Mouse (Mus musculus) neural tube, embryonic 15.5 days (tissue): ENCODE data around the gene Mta2. TPM values are rescaled to one million over a fixed set of nuclear protein-coding genes. Genes with fewer than 3 reads are reported as not detected.
A peak's percentile ranks its signal among the peaks of the same experiment; 100 is the strongest.

Experiments used
- ATAC-seq: fragments of 200-750 bp; cut with Nextera tagmentation; 2 replicates; pipeline ENCODE4 v1.8.0; 2017; ENCODE audit warnings: mild to moderate bottlenecking, moderate TSS enrichment, moderate library complexity; ENCODE audit not compliant: low FRiP score
- H3K27ac ChIP-seq: fragments of 300-500 bp; sonication (generic); replicated peaks from 2 replicates; pipeline ENCODE4 v1.5.1; 2015; ENCODE audit warnings: mild to moderate bottlenecking, inconsistent platforms
- H3K27me3 ChIP-seq: fragments of 300-500 bp; sonication (generic); replicated peaks from 2 replicates; pipeline ENCODE4 v1.6.1; 2015; ENCODE audit warnings: inconsistent platforms
- H3K36me3 ChIP-seq: fragments of 300-500 bp; sonication (generic); 2 replicates; pipeline ENCODE4 v1.6.1; 2015; ENCODE audit warnings: inconsistent platforms
- H3K4me1 ChIP-seq: fragments of 300-500 bp; sonication (generic); 2 replicates; pipeline ENCODE4 v1.6.1; 2015; ENCODE audit warnings: inconsistent platforms
- H3K4me2 ChIP-seq: fragments of 300-500 bp; sonication (generic); 2 replicates; pipeline ENCODE4 v1.6.1; 2015; ENCODE audit warnings: inconsistent platforms, mild to moderate bottlenecking, moderate library complexity
- H3K4me3 ChIP-seq: fragments of 300-500 bp; sonication (generic); replicated peaks from 2 replicates; pipeline ENCODE4 v1.5.1; 2015; ENCODE audit warnings: mild to moderate bottlenecking, inconsistent platforms
- H3K9ac ChIP-seq: fragments of 300-500 bp; sonication (generic); replicated peaks from 2 replicates; pipeline ENCODE4 v1.6.1; 2015; ENCODE audit warnings: mild to moderate bottlenecking, inconsistent platforms
- H3K9me3 ChIP-seq: fragments of 300-500 bp; sonication (generic); replicated peaks from 2 replicates; pipeline ENCODE4 v1.6.1; 2016; ENCODE audit warnings: inconsistent platforms
- WGBS: fragments of 180-500 bp; shearing (Covaris S2); methylation state at CpG from one replicate; pipeline ENCODE4 v1.1.7; 2015; ENCODE audit warnings: mixed read lengths; 5-methylcytosine and 5-hydroxymethylcytosine counted together
- polyA plus RNA-seq: library from polyadenylated mRNA; unstranded; fragments of >200 nt; fragmentation: Nextera tagmentation; extraction: Ambion mirVana; gene quantifications from 2 replicates; pipeline ENCODE4 v1.2.1, GENCODE M21; 2015

Gene Mta2
- polyA plus RNA-seq, 1 experiment from 2014 or later = 94.8 TPM

GRCm38 (mm10) chr19:8975491-8975890 is 33.8 kb downstream of the Mta2 start:
- H3K4me2 ChIP-seq = no peak overlapping the region
- H3K9ac ChIP-seq = no peak overlapping the region
- H3K4me1 ChIP-seq = 0 out of 2 replicates have a peak, but pooled peaks cover 4% of the 10 kb centered on the region
- no peaks in the 10 kb centered on the region for H3K27me3 ChIP-seq
- ATAC-seq = no peak
- H3K36me3 ChIP-seq = peaks cover 94% of the 10 kb centered on the region
- 100% methylated on average over 2 of the region's 2 CpGs for WGBS
- H3K4me3 ChIP-seq = no peak overlapping the region
- no peak overlapping the region for H3K27ac ChIP-seq
- H3K9me3 ChIP-seq = no peaks in the 10 kb centered on the region

GRCm38 (mm10) chr19:8976535-8976934 is 34.9 kb downstream of the Mta2 start:
- Histone ChIP-seq H3K4me3 (no peak overlapping the region), H3K27ac (no peak overlapping the region), H3K9me3 (no peaks in the 10 kb centered on the region), H3K4me1 (0 out of 2 replicates have a peak, but pooled peaks cover 6% of the 10 kb centered on the region), H3K9ac (no peak overlapping the region), H3K36me3 (peaks cover 86% of the 10 kb centered on the region), H3K4me2 (no peak overlapping the region), H3K27me3 (no peaks in the 10 kb centered on the region)
- WGBS = 55% methylated on average over 3 of the region's 3 CpGs
- ATAC-seq = peak; percentile 65; the same call in 1 of the 2 replicates

- no peak overlapping the region for H3K9ac ChIP-seq
- 44% methylated on average over 5 of the region's 5 CpGs for WGBS
- no peak overlapping the region for H3K4me2 ChIP-seq
- no peak overlapping the region for H3K4me3 ChIP-seq
- H3K27ac ChIP-seq = no peak overlapping the region
- no peak for ATAC-seq
- H3K36me3 ChIP-seq = peaks cover 45% of the 10 kb centered on the region
- H3K4me1 ChIP-seq = peaks cover 40% of the 10 kb centered on the region
- no peaks in the 10 kb centered on the region for H3K27me3 ChIP-seq
- no peaks in the 10 kb centered on the region for H3K9me3 ChIP-seq
Observed at GRCm38 (mm10) chr19:8980771-8981170, 39.1 kb downstream of the Mta2 start.

- no peak overlapping the region for H3K27ac ChIP-seq
- H3K4me3 ChIP-seq = no peak overlapping the region
- H3K9me3 ChIP-seq = no peaks in the 10 kb centered on the region
- no peaks in the 10 kb centered on the region; the same call in 1 of the 2 replicates for H3K27me3 ChIP-seq
- ATAC-seq = no peak
- no peak overlapping the region for H3K4me2 ChIP-seq
- no peak overlapping the region for H3K9ac ChIP-seq
- peaks cover 44% of the 10 kb centered on the region for H3K4me1 ChIP-seq
- 59% methylated on average over 2 of the region's 2 CpGs for WGBS
- peaks cover 40% of the 10 kb centered on the region for H3K36me3 ChIP-seq
Observed at GRCm38 (mm10) chr19:8981450-8982168, 39.9 kb downstream of the Mta2 start.

DNA sequence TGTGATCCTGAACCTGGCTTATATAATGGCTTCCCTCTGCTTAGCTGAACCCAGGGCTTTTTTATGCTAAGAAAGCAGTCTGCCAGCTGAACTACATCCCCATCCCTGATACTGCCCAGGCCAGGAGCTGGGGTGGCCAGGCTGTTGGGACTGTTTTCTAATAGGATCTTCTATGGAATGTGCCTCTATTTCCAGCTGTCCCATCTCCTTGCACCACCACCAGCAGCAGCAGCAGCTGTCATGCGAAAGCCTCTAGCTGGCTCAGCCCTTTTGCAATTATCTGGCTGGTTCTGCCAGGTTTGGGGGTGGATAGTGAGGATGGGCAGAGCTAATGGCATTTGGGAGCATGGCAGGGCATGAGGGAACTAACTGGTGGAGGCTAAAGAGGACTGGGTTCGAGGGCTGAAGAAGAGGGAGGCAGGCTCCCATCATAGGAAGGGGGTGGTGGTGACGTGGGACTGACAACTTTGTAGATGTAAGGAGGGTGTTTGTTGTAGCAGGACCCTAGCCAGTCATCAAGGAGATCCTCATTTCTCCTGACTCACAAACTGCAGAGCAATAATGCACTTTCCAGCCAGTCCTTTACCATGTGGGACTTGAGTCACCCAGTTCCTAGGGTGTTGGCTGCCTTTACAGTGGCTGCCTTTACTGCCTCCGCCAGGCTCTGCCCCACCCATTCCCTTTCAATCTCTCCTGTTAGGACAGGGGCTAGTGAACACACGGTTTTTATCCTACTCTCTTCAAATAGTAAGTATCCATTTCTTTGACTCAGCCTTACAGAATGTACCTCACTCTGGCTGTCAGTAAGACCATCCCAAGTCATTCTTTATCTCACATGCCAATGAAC is 40.9 kb downstream of the Mta2 start:
- Histone ChIP-seq H3K4me3 (no peak overlapping the region), H3K27ac (no peak overlapping the region), H3K4me1 (peaks cover 44% of the 10 kb centered on the region), H3K36me3 (peaks cover 31% of the 10 kb centered on the region), H3K27me3 (peaks cover 3% of the 10 kb centered on the region; the same call in 1 of the 2 replicates), H3K9ac (no peak overlapping the region), H3K9me3 (no peaks in the 10 kb centered on the region), H3K4me2 (no peak overlapping the region)
- no peak for ATAC-seq
- 41% methylated on average over 5 of the region's 5 CpGs for WGBS

GRCm38 (mm10) chr19:8983150-8983650 is 41.5 kb downstream of the Mta2 start:
- no peak overlapping the region for H3K9ac ChIP-seq
- no peak for ATAC-seq
- H3K36me3 ChIP-seq = peaks cover 25% of the 10 kb centered on the region
- WGBS = 55% methylated on average over 4 of the region's 4 CpGs
- no peak overlapping the region for H3K27ac ChIP-seq
- no peak overlapping the region for H3K4me3 ChIP-seq
- no peak overlapping the region for H3K4me2 ChIP-seq
- peaks cover 10% of the 10 kb centered on the region for H3K27me3 ChIP-seq
- peaks cover 46% of the 10 kb centered on the region for H3K4me1 ChIP-seq
- no peaks in the 10 kb centered on the region for H3K9me3 ChIP-seq

- peaks cover 58% of the 10 kb centered on the region for H3K4me1 ChIP-seq
- peak overlapping the region; percentile 51 for H3K27ac ChIP-seq
- H3K4me3 ChIP-seq = no peak overlapping the region
- 0 out of 2 replicates have a peak overlapping the region, but pooled peaks have one; percentile 21 for H3K9ac ChIP-seq
- H3K9me3 ChIP-seq = no peaks in the 10 kb centered on the region
- H3K4me2 ChIP-seq = peak overlapping the region; percentile 13; the same call in 1 of the 2 replicates
- 7% methylated on average over 7 of the region's 7 CpGs for WGBS
- H3K27me3 ChIP-seq = peaks cover 22% of the 10 kb centered on the region
- peaks cover 14% of the 10 kb centered on the region for H3K36me3 ChIP-seq
- peak; percentile 67 for ATAC-seq
Observed at GRCm38 (mm10) chr19:8984255-8984868, 42.7 kb downstream of the Mta2 start.

DNA sequence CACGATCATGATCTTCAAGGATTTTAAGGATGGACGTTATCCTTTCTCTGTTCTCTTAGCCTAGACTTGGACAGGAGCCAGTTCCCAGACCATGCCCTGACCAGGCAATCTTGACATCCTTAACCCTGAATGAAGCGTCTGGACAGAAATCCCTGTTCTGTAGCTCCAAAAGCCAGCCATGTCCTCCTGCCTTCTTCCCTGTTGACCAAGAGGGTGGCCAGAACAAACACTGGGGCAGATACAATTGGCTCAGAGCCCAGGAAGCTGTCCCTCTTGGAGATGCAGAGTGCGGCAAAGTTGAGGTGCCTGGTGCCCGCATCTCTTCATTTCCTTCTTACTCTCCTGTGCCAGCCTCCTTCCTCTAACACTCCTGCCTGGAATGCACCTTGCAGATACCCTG is 44.2 kb downstream of the Mta2 start:
- H3K4me1 ChIP-seq = peaks cover 73% of the 10 kb centered on the region

GRCm38 (mm10) chr19:8987816-8988215 is 46.1 kb downstream of the Mta2 start:
- H3K4me1 ChIP-seq = peaks cover 74% of the 10 kb centered on the region
- no peaks in the 10 kb centered on the region for H3K9me3 ChIP-seq
- no peak overlapping the region for H3K27ac ChIP-seq
- no peaks in the 10 kb centered on the region for H3K36me3 ChIP-seq
- H3K4me3 ChIP-seq = no peak overlapping the region
- peaks cover 49% of the 10 kb centered on the region for H3K27me3 ChIP-seq
- H3K4me2 ChIP-seq = no peak overlapping the region
- ATAC-seq = no peak
- H3K9ac ChIP-seq = no peak overlapping the region
- WGBS = 52% methylated on average over 2 of the region's 2 CpGs

More for the DNA sequence above, 44.2 kb downstream of the Mta2 start:
- ATAC-seq = no peak
- no peaks in the 10 kb centered on the region for H3K9me3 ChIP-seq
- no peak overlapping the region for H3K4me2 ChIP-seq
- 76% methylated on average over 5 of the region's 5 CpGs for WGBS
- H3K36me3 ChIP-seq = no peaks in the 10 kb centered on the region
- no peak overlapping the region for H3K27ac ChIP-seq
- H3K27me3 ChIP-seq = peaks cover 35% of the 10 kb centered on the region
- H3K9ac ChIP-seq = no peak overlapping the region
- H3K4me3 ChIP-seq = no peak overlapping the region

GRCm38 (mm10) chr19:8988346-8989065 is 46.8 kb downstream of the Mta2 start:
- peaks cover 74% of the 10 kb centered on the region for H3K4me1 ChIP-seq
- 19% methylated on average over 15 of the region's 15 CpGs for WGBS
- H3K27ac ChIP-seq = no peak overlapping the region
- no peak overlapping the region for H3K9ac ChIP-seq
- peak overlapping the region; percentile 80 for H3K4me2 ChIP-seq
- H3K27me3 ChIP-seq = peaks cover 49% of the 10 kb centered on the region
- peak overlapping the region; percentile 48 for H3K4me3 ChIP-seq
- H3K36me3 ChIP-seq = no peaks in the 10 kb centered on the region
- H3K9me3 ChIP-seq = no peaks in the 10 kb centered on the region
- no peak for ATAC-seq

- H3K27me3 ChIP-seq = peaks cover 49% of the 10 kb centered on the region
- no peaks in the 10 kb centered on the region for H3K9me3 ChIP-seq
- peaks cover 68% of the 10 kb centered on the region for H3K4me1 ChIP-seq
- peak; percentile 29 for ATAC-seq
- H3K4me2 ChIP-seq = peak within 1 kb of the TSS; percentile 80
- H3K9ac ChIP-seq = peak within 1 kb of the TSS; percentile 53
- peak within 1 kb of the TSS; percentile 75 for H3K27ac ChIP-seq
- no peaks in the 10 kb centered on the region for H3K36me3 ChIP-seq
- 1% methylated on average over 41 of the region's 42 CpGs for WGBS
- H3K4me3 ChIP-seq = peak within 1 kb of the TSS; percentile 48
Observed at GRCm38 (mm10) chr19:8989066-8989566, 47.4 kb downstream of the Mta2 start, which contains the start of gene Ahnak. Ahnak (plus strand) TSS chr19:8989284.
